Mouse (Mus musculus): ENCODE results near the gene Focad.

DNA sequence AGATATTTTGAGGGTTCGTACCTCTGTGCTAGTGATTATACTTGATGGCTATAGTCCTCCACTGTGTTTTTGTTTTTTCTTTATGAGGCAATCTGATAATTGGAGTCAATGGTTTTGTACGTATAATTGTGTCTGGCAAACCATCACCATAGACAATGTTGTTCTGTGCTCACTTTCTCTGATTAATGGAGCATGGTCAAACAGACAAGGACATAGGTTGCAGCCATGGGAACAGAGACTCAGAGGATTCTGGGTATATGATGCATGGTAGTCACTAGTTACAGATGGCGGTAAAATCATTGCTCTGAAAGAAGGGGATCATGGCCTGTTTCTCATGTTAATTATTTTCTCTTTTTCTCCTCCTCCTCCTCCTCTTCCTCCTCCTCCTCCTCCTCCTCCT lies 205.1 kb downstream of the Focad start:
- TF ChIP-seq POLR2A (IDR thresholded peaks at IDR 0.05; ENCODE audit: control insufficient read depth, low read depth, low read length) (no peak), CTCF (IDR thresholded peaks at IDR 0.05; ENCODE audit: control insufficient read depth, insufficient read depth, insufficient replicate concordance, low read depth, low read length) (no peak)
